Comparison of ENCODE assay signal across 29 mouse cellular contexts in the genomic region with DNA sequence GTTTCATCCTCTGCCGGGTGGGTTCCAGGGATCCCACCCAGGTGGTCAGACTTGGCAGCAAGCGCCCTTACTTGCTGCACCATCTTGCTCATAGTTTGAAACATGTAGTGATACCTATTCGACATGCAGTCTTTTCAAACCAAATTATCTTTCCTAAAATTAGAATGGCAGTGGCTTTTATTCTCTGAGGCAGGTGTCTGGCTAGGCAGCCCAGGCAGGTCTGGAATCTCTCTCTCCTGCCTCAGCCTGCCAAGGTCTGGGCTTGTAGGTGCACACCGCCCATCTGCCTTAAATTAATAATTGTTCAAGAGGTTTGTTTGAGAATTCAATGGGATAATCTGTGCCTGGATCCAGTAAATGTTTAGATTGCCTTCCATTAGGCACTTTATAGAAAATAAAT. TPM values are rescaled to one million over a fixed set of nuclear protein-coding genes. Genes with fewer than 3 reads are reported as not detected.
DNase-seq lines count a peak whose midpoint lies in the region; ATAC-seq lines count a peak whose summit lies in the region.
"Had no signal": no experiment of that assay in that cellular context is flagged by ENCODE, and none has a peak within 500 bp of the region (broad histone marks: within the 10 kb centered on the region; RNA-seq: fewer than 3 reads in every experiment).

No protein-coding gene starts in this region.

- no peak for DNase-seq in cerebellum, adult 8-10 months
- DNase-seq in hindbrain, embryonic 10.5 days (ENCODE audit: low spot score) = no peak
- DNase-seq in MN1 (ENCODE audit: low spot score) = peak; percentile 67
- peak; percentile 73 for DNase-seq in cerebellum, adult 9-10 months
- no peak for DNase-seq in heart, postnatal 14 days
- no peak for DNase-seq in heart, postnatal 25 days (ENCODE audit: low spot score)
- DNase-seq: adrenal gland, postnatal 14 days; gastrocnemius, postnatal 14 days; heart, adult 11 months; heart, postnatal 10 days; kidney, adult 8-10 months; kidney, postnatal 10 days; liver, postnatal 0 days; right cerebral cortex, postnatal 14 days; thymus, adult 2 months; thymus, postnatal 4 days had no signal

- H3K27me3 ChIP-seq in hindbrain, embryonic 13.5 days = no peaks in the 10 kb centered on the region
- H3K27me3 ChIP-seq in hindbrain, embryonic 10.5 days (ENCODE audit: insufficient read depth, poor library complexity, severe bottlenecking) = no peaks in the 10 kb centered on the region
- H3K27me3 ChIP-seq: heart, embryonic 12.5 days; intestine, embryonic 15.5 days; limb, embryonic 12.5 days had no signal

- H3K4me2 ChIP-seq in hindbrain, embryonic 13.5 days = no peak overlapping the region
- H3K4me2 ChIP-seq: heart, embryonic 12.5 days; intestine, embryonic 15.5 days; limb, embryonic 12.5 days; liver, embryonic 11.5 days had no signal

- peak overlapping the region; percentile 53 for H3K27ac ChIP-seq in hindbrain, embryonic 13.5 days
- no peak overlapping the region for H3K27ac ChIP-seq in hindbrain, embryonic 10.5 days
- H3K27ac ChIP-seq: intestine, embryonic 15.5 days; limb, embryonic 12.5 days; macrophage; stomach, postnatal 0 days had no signal

- H3K4me1 ChIP-seq in hindbrain, embryonic 13.5 days (replicated peaks) = peaks cover 3% of the 10 kb centered on the region; the same call in 1 of the 2 replicates
- H3K4me1 ChIP-seq in hindbrain, embryonic 10.5 days (replicated peaks) = no peaks in the 10 kb centered on the region
- H3K4me1 ChIP-seq: heart, embryonic 12.5 days; intestine, embryonic 15.5 days; limb, embryonic 12.5 days had no signal

- ATAC-seq in cerebellum, adult (ENCODE audit: insufficient number of reproducible peaks, low FRiP score, low TSS enrichment) = 0 out of 2 replicates have a peak, but pooled peaks have one; percentile 49
- ATAC-seq in hindbrain, embryonic 13.5 days (ENCODE audit: low FRiP score) = no peak
- ATAC-seq: hindbrain, embryonic 16.5 days; intestine, embryonic 15.5 days; liver, postnatal 0 days; lung, postnatal 0 days had no signal

- H3K4me3 ChIP-seq in hindbrain, embryonic 13.5 days = no peak overlapping the region
- H3K4me3 ChIP-seq in hindbrain, embryonic 10.5 days = no peak overlapping the region
- H3K4me3 ChIP-seq: heart, embryonic 12.5 days; intestine, embryonic 15.5 days; limb, embryonic 12.5 days had no signal

- WGBS in hindbrain, embryonic 13.5 days = 86% methylated on average over 4 of the region's 4 CpGs
- WGBS in hindbrain, embryonic 10.5 days = 94% methylated on average over 4 of the region's 4 CpGs

- no peaks in the 10 kb centered on the region for H3K9me3 ChIP-seq in hindbrain, embryonic 13.5 days
- peaks cover 7% of the 10 kb centered on the region; the same call in 1 of the 2 replicates for H3K9me3 ChIP-seq in hindbrain, embryonic 10.5 days
- H3K9me3 ChIP-seq: intestine, embryonic 15.5 days; limb, embryonic 12.5 days had no signal

- intact Hi-C loops in heart, postnatal 14 days (cut with DNase I) = no loop called here
- intact Hi-C loops in heart, postnatal 25 days (cut with DNase I) = no loop called here

- no peak overlapping the region for H3K9ac ChIP-seq in hindbrain, embryonic 13.5 days
- H3K9ac ChIP-seq: heart, embryonic 12.5 days; intestine, embryonic 15.5 days; limb, embryonic 12.5 days; liver, postnatal 0 days had no signal

- peaks cover 21% of the 10 kb centered on the region for H3K36me3 ChIP-seq in hindbrain, embryonic 13.5 days
- peaks cover 38% of the 10 kb centered on the region for H3K36me3 ChIP-seq in hindbrain, embryonic 10.5 days

RNA-seq across cellular contexts. Expression of gene Caln1, which starts 38.5 kb away (rescaled TPM):
- 10.0 and 10.1 TPM in 2 replicates for polyA plus RNA-seq in hindbrain, embryonic 13.5 days (2015; fragmentation: Nextera tagmentation; extraction: Ambion mirVana)
- polyA plus RNA-seq in hindbrain, embryonic 10.5 days (2016; fragmentation: Nextera tagmentation; extraction: Ambion mirVana) = 0.34 and 0.93 TPM in 2 replicates
- total RNA-seq in heart, postnatal 14 days (2021) = not detected
- total RNA-seq in heart, postnatal 25 days (2021) = under 1 TPM in 1 of 2 experiments, not detected in 1; 0.06 TPM
- total RNA-seq: monocyte, adult 5-6 weeks had no signal
- polyA plus RNA-seq: liver, embryonic 11.5 days; lung, postnatal 0 days; macrophage had no signal

RNA-seq across cellular contexts. Expression of gene A330070K13Rik, which starts 53.6 kb away (rescaled TPM):
- not detected in 2 replicates for polyA plus RNA-seq in hindbrain, embryonic 13.5 days (2015; fragmentation: Nextera tagmentation; extraction: Ambion mirVana)
- polyA plus RNA-seq in hindbrain, embryonic 10.5 days (2016; fragmentation: Nextera tagmentation; extraction: Ambion mirVana) = not detected in 2 replicates
- not detected for total RNA-seq in heart, postnatal 14 days (2021)
- not detected for total RNA-seq in heart, postnatal 25 days (2021)
- total RNA-seq: adrenal gland, postnatal 14 days; gastrocnemius, postnatal 14 days; heart, postnatal 10 days; left cerebral cortex, postnatal 10 days; monocyte, adult 5-6 weeks had no signal
- polyA plus RNA-seq: embryonic facial prominence, embryonic 14.5 days; heart, embryonic 12.5 days; intestine, embryonic 15.5 days; limb, embryonic 12.5 days; liver, embryonic 11.5 days; liver, postnatal 0 days; lung, postnatal 0 days; macrophage; stomach, postnatal 0 days; thymus, adult 2 months had no signal

Comparison
In these comparisons a context has a peak if more than half of its experiments do, and no peak if none do; other contexts are left out.
1. DNase-seq: peak in MN1 (single experiment) and cerebellum, adult 9-10 months (single experiment); none in cerebellum, adult 8-10 months (single experiment), hindbrain, embryonic 10.5 days (single experiment), heart, postnatal 14 days (0 of 2) and heart, postnatal 25 days (single experiment).